Mouse (Mus musculus): ENCODE measurements around the gene Tmem28. TPM values are rescaled to one million over a fixed set of nuclear protein-coding genes. Genes with fewer than 3 reads are reported as not detected.
A peak's percentile ranks its signal among the peaks of the same experiment; 100 is the strongest.

Tmem28 gene
- 2.2 and 3.4 TPM in 2 replicates for polyA plus RNA-seq (2012; rRNA removed)

DNA sequence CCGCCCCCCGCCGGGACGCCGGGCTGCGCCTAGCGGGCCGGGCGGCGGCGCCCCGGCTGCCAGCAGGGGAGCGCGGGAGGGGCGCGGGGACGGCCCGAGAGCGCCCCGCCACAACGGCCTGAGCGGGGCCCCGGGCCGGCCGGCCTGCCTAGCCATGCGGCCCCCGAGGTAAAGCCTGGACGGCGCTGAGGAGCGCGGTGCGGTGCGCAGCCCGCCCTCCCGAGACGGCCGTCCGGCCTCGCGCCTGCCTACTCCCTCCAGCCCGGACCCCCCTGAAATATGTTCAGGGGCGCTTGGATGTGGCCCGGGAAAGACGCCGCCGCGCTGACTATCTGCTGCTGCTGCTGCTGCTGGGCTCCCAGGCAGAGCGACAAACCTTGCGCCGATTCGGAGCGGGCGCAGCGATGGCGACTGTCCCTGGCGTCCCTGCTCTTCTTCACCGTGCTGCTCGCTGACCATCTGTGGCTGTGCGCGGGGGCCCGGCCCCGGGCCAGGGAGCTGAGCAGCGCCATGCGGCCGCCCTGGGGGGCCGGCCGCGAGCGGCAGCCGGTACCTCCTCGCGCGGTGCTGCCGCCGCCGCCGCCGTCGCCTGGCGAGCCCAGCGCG is at the start of gene Tmem28:
Gene Tmem28 (plus strand): TSS at position 232 of the 606 bp plus-strand sequence.
- H3K4me1 ChIP-seq (ENCODE audit: control insufficient read depth, insufficient read depth, low read length): no peaks in the 10 kb centered on the region
- no peak for DNase-seq
- 45% methylated on average over 81 of the region's 82 CpGs for WGBS
- H3K4me3 ChIP-seq (replicated peaks; ENCODE audit: extremely low read depth, low read depth, low read length): peak within 1 kb of the TSS; percentile 3
- TF ChIP-seq CTCF (IDR thresholded peaks at IDR 0.05; ENCODE audit: insufficient read depth, low read length): no peak
- TF ChIP-seq POLR2A (IDR thresholded peaks at IDR 0.05; ENCODE audit: borderline replicate concordance, extremely low read depth, low read depth, low read length): no peak

DNA sequence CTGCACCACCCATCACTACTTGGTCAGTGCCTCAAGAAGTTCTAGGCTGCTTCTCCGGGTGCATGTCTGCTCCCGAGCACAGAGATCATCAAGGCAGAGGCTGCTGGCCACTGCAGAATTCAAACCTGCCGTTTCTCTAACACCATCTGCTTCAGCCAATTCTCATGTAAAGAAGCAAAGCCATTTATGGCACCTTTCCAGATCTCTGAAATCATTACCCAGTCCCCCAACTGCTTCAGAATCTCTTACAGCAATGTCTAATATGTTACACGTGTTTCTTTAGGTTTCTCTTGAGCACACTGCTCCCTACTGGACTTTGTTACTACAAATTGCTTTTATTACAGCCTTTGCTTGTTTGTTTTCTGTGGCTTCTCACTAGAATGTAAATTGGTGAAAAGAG is 40.5 kb upstream of the Tmem28 start:
- WGBS: 57% methylated on average over 4 of the region's 4 CpGs
- DNase-seq: no peak
- TF ChIP-seq CTCF (IDR thresholded peaks at IDR 0.05; ENCODE audit: insufficient read depth, low read length) (no peak), POLR2A (IDR thresholded peaks at IDR 0.05; ENCODE audit: borderline replicate concordance, extremely low read depth, low read depth, low read length) (no peak)

GRCm38 (mm10) chrX:99808375-99808774 is 12.4 kb upstream of the Tmem28 start:
- Histone ChIP-seq H3K4me3 (replicated peaks; ENCODE audit: extremely low read depth, low read depth, low read length) (no peak overlapping the region), H3K4me1 (ENCODE audit: control insufficient read depth, insufficient read depth, low read length) (no peaks in the 10 kb centered on the region)
- TF ChIP-seq CTCF (IDR thresholded peaks at IDR 0.05; ENCODE audit: insufficient read depth, low read length) (no peak), POLR2A (IDR thresholded peaks at IDR 0.05; ENCODE audit: borderline replicate concordance, extremely low read depth, low read depth, low read length) (no peak)
- DNase-seq: peak; percentile 6
- 28% methylated on average over 1 of the region's 1 CpGs for WGBS

More for the DNA sequence above, 40.5 kb upstream of the Tmem28 start:
- H3K4me1 ChIP-seq (ENCODE audit: control insufficient read depth, insufficient read depth, low read length): no peaks in the 10 kb centered on the region
- no peak overlapping the region for H3K4me3 ChIP-seq (replicated peaks; ENCODE audit: extremely low read depth, low read depth, low read length)

- no peak for TF ChIP-seq POLR2A (IDR thresholded peaks at IDR 0.05; ENCODE audit: borderline replicate concordance, extremely low read depth, low read depth, low read length)
- TF ChIP-seq CTCF (IDR thresholded peaks at IDR 0.05; ENCODE audit: insufficient read depth, low read length): no peak
- 24% methylated on average over 21 of the region's 22 CpGs for WGBS
- H3K4me3 ChIP-seq (replicated peaks; ENCODE audit: extremely low read depth, low read depth, low read length): no peak overlapping the region
- no peaks in the 10 kb centered on the region for H3K4me1 ChIP-seq (ENCODE audit: control insufficient read depth, insufficient read depth, low read length)
- peak; percentile 12 for DNase-seq
Measured at GRCm38 (mm10) chrX:99819395-99819935, 1.4 kb upstream of the Tmem28 start.

GRCm38 (mm10) chrX:99819936-99820789 is 658 bp upstream of the Tmem28 start:
- Histone ChIP-seq H3K4me1 (ENCODE audit: control insufficient read depth, insufficient read depth, low read length) (no peaks in the 10 kb centered on the region), H3K4me3 (replicated peaks; ENCODE audit: extremely low read depth, low read depth, low read length) (peak overlapping the region; percentile 3)
- 51% methylated on average over 103 of the region's 105 CpGs for WGBS
- DNase-seq: peak; percentile 13
- TF ChIP-seq POLR2A (IDR thresholded peaks at IDR 0.05; ENCODE audit: borderline replicate concordance, extremely low read depth, low read depth, low read length) (no peak), CTCF (IDR thresholded peaks at IDR 0.05; ENCODE audit: insufficient read depth, low read length) (no peak)

DNA sequence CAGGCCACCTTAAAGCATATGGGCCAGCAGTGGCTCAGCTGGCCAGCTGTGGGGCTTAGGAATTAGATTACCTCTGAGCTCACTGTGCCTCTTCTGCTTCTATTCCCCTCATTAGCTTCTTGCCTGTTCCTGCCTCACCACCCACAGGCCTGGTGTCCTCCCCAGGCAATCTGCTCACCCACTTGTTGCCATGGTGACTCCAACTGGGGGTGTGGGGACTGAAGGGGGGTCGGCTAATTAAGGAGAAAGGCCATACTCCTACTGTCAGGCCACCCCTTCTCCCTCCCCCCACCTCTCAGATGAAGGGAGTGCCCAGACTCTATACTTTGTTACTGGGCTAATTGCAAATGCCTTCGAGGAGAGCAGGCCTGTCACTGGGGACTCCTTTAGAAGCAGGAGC is 21.3 kb downstream of the Tmem28 start:
- no peak for TF ChIP-seq CTCF (IDR thresholded peaks at IDR 0.05; ENCODE audit: insufficient read depth, low read length)
- TF ChIP-seq POLR2A (IDR thresholded peaks at IDR 0.05; ENCODE audit: borderline replicate concordance, extremely low read depth, low read depth, low read length): no peak
- H3K4me3 ChIP-seq (replicated peaks; ENCODE audit: extremely low read depth, low read depth, low read length): no peak overlapping the region
- 24% methylated on average over 2 of the region's 2 CpGs for WGBS

GRCm38 (mm10) chrX:99853261-99853741 is 32.5 kb downstream of the Tmem28 start:
- TF ChIP-seq POLR2A (IDR thresholded peaks at IDR 0.05; ENCODE audit: borderline replicate concordance, extremely low read depth, low read depth, low read length) (no peak), CTCF (IDR thresholded peaks at IDR 0.05; ENCODE audit: insufficient read depth, low read length) (0 out of 2 replicates have a peak, but pooled peaks have one; percentile 14)
- DNase-seq: peak; percentile 67
- Histone ChIP-seq H3K4me3 (replicated peaks; ENCODE audit: extremely low read depth, low read depth, low read length) (peak overlapping the region; percentile 58), H3K4me1 (ENCODE audit: control insufficient read depth, insufficient read depth, low read length) (no peaks in the 10 kb centered on the region)
- 23% methylated on average over 35 of the region's 35 CpGs for WGBS

More for the DNA sequence above, 21.3 kb downstream of the Tmem28 start:
- no peak for DNase-seq
- no peaks in the 10 kb centered on the region for H3K4me1 ChIP-seq (ENCODE audit: control insufficient read depth, insufficient read depth, low read length)

DNA sequence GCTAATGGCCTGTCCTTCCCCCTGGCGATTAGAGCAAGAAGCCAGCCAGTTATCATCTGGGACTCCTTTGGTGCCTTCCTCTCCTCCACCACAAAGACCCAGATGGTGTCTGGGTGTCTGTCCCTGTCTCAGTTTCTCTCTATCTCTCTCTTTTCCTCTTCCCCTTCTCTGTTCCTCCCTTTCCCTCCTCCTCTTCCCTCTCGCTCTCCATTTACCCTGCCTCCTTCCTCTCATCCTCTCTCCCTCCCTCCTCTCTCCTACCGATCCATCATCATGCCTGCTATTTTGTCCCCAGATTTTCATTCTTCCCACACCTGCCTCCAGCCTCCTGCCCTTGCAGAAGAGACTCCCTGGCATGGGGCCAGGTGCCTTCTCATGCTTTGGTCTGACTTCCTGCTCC is 33.0 kb downstream of the Tmem28 start:
- WGBS: 59% methylated on average over 3 of the region's 3 CpGs
- DNase-seq: no peak
- no peak for TF ChIP-seq CTCF (IDR thresholded peaks at IDR 0.05; ENCODE audit: insufficient read depth, low read length)
- no peak for TF ChIP-seq POLR2A (IDR thresholded peaks at IDR 0.05; ENCODE audit: borderline replicate concordance, extremely low read depth, low read depth, low read length)
- Histone ChIP-seq H3K4me1 (ENCODE audit: control insufficient read depth, insufficient read depth, low read length) (no peaks in the 10 kb centered on the region), H3K4me3 (replicated peaks; ENCODE audit: extremely low read depth, low read depth, low read length) (no peak overlapping the region)

DNA sequence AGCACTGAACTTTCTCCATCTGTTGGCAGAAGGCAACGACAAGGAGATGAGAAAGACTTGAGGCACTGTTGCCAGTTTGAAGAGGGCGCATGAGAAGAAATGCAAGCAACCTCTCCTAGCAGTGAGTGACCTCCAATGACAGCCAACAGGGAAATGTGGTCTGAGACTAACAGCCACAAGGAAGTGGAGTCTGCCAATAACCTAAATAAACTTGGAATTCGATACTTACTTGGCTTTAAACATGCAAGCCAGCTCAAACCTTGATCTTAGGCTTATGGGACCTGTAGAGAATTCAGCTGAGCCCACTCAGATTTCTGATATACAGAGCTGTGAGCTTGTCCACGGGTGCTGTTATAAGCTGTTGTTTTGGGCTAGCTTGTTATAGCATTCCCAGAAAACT is 51.4 kb downstream of the Tmem28 start:
- no peak for DNase-seq
- 49% methylated on average over 4 of the region's 4 CpGs for WGBS
- Histone ChIP-seq H3K4me1 (ENCODE audit: control insufficient read depth, insufficient read depth, low read length) (no peaks in the 10 kb centered on the region), H3K4me3 (replicated peaks; ENCODE audit: extremely low read depth, low read depth, low read length) (no peak overlapping the region)
- TF ChIP-seq POLR2A (IDR thresholded peaks at IDR 0.05; ENCODE audit: borderline replicate concordance, extremely low read depth, low read depth, low read length) (no peak), CTCF (IDR thresholded peaks at IDR 0.05; ENCODE audit: insufficient read depth, low read length) (no peak)
